Mouse (Mus musculus): Measurements from ENCODE around the gene Slc16a14.

The Slc16a14 gene

GRCm38 (mm10) chr1:84868311-84868710, 66.6 kb downstream of the Slc16a14 start:
- intact Hi-C loops (cut with DNase I), result no loop called here

DNA sequence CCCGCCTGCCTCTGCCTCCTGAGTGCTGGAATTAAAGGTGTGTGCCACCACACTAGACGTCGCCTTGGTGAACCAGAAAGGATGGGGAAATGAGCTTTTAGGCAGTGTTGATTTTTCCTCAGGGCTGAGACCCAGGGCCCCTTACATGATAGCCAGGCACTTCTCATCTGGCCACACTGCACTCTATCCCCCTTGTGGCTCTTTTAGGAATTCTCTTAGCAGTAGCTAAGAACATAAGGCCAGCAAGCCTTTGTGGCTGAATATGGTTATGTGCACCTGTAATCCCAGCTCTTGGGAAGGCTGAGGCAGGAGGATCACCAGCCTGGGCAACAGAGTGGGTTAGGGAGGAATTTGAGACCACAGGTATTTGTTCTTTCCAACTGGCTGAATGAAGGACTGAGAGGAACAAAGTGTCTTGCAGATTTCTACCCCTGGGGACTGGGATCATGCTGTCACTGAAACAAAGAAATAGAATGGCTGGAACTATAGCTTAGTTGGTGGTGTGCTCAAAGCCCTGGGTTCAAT, 68.2 kb downstream of the Slc16a14 start:
- intact Hi-C loops (cut with DNase I), result no loop called here

- intact Hi-C loops (cut with DNase I), result no loop called here
Observed at GRCm38 (mm10) chr1:84866231-84866630, 68.7 kb downstream of the Slc16a14 start.

- intact Hi-C loops (cut with DNase I), result no loop called here
Observed at GRCm38 (mm10) chr1:84864645-84865044, 70.3 kb downstream of the Slc16a14 start.

- intact Hi-C loops (cut with DNase I), result no loop called here
Observed at GRCm38 (mm10) chr1:84861255-84861630, 73.7 kb downstream of the Slc16a14 start.

DNA sequence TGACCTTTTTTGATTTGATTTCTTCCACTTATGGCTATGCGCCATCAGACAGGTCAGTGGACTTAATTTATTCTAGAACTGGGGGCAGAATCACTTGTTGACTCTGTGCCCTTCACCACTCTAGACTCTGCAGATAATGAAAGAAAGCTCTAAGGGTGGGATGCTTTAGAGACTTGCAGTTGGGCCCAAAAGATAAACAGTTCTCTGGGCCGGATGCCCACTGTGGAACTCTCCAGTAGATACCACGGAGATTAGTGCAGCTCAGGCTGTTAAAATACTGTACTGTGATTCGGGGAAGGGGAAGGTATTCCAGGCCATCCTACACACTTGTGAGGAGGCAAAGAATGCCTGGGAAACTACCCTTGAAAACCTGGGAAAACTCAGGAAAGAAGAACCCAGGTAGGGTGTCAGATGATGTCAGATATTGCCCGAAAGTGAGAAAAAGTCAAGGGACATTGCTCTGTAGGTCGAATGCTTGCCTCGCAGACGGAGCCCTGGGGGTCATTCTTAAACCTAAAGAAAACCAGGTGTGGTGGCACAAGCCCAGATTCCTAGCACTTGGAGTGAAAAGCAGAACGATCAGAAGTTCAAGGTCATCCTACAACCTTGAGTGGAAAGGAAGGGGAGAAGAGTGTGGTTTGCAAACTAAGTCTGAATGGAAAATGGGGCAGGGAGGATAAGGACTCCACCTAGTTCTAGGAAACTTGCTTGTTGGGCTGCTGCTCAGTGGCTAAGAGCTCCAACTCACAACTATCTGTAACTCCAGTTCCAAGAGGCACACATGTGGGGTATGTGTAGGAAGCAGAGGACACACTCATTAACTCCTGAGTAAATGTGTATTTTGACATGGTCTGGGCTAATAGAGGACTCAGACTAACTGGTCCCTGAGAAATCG, 74.3 kb downstream of the Slc16a14 start:
- intact Hi-C loops (cut with DNase I), result no loop called here

- intact Hi-C loops (cut with DNase I), result no loop called here
Observed at GRCm38 (mm10) chr1:84859597-84859996, 75.3 kb downstream of the Slc16a14 start.

Measured in adrenal gland (tissue).